Mouse (Mus musculus) gastrocnemius, postnatal 14 days (tissue): ENCODE data around the gene Agbl3. TPM values are rescaled to one million over a fixed set of nuclear protein-coding genes. Genes with fewer than 3 reads are reported as not detected.

Source experiments
- DNase-seq: peaks from one replicate; pipeline ENCODE4 v3.0.0; 2021; ENCODE audit warnings: mixed read lengths
- intact Hi-C: fragments of 180-260 bp; cut with DNase I; formaldehyde crosslinking; loops from one replicate; pipeline ENCODE4 v1.15.1; 2025; ENCODE audit warnings: low total_unique reads
- total RNA-seq, 2 experiments: library from RNA; stranded (reverse); gene quantifications; 2 replicates each; pipeline ENCODE4 v1.2.3; 2021

The Agbl3 gene
- total RNA-seq, 2 experiments from 2014 or later = 3.0 to 3.9 TPM

DNA sequence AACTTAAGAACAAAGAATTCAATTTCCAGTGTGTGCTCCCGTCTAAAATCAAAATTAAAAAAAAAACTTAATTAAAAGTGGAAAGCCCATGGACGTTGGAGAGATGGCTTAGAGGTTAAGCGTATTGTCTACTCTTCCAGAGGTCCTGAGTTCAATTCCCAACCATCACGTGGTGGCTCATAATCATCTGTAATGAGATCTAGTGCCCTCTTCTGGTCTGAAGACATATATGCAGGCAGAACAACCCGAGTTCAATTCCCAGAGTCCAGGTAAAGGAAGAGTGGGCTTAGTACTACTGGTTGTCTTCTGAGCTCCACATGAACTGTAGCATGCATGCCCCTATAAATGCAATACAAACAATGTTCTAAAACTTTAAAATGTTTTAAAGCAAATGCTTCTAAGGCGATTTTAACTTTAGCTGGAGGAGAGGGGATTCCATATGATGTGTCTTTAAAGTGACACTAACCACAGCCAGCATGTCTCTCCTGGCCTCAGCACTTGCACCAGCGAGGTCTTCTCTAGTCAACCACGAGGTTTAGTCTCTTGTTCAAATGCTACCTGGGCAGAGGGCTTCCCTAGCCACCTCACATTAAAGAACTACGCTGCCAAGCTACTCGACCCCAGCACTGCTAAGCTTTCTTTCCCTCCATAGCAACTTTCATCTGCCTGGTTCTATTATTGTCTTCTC lies 2.1 kb upstream of the Agbl3 start:
- no peak for DNase-seq
- intact Hi-C loops = loop anchor here (10.0 kb wide), 1 partner anchor 107 kb away; no protein-coding TSS in a partner anchor

DNA sequence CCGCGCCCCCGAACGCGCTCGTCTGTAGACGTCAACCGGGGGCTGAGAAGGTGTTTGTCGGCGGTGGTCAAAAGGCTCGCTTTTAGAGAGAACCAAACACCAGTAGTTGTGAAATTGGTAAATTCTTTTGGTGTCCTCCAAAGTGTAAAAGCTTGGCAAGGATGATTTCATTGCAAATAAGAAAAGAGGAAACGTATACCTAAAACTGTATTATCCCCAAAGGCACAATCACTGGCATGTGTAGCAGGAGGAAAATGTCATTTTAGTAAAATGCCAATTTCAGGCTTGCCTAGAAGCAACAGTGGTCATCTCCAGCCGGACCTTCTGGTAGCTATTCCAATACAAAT lies 684 bp downstream of the Agbl3 start:
- intact Hi-C loops = no loop called here
- DNase-seq = no peak

DNA sequence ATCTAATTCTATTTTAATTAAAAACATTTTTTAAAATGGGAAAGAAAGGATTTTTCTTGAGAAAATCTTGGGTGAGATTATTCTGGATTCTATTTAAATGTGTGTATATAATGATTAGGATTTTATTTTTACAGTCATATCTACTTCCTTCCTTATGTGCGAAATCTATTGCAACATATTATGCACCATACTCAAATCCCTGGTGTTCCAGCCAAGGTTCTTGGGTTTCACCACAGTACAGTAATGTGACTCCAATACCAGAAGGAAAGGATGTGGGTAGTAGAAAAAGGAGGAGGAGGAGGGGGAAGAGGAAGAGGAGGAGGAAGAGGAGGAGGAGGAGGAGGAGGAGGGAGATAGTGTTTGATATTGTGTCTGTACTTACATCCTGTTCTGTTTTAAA lies 2.3 kb downstream of the Agbl3 start:
- no peak for DNase-seq
- intact Hi-C loops = no loop called here

DNA sequence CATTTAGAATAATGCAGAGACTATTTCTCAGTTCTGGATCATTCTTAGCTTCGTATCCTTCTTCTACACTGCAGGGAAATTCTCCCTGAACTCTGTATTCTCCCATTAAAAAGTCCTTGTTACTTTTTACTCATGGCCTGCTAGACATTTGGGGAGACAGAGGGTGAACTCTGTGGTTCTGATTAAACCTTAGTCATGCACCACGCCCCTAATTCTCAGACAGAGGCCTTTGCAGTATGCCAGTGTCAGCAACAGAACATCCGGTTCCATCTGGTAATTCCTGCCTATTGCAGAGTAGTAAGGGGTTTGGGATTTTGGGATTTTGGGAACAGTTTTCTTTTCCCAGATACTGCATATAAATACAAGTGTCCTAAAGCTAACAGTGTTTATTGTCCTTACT lies 16.6 kb downstream of the Agbl3 start:
- no peak for DNase-seq
- intact Hi-C loops = no loop called here

GRCm38 (mm10) chr6:34797887-34798286 lies 17.7 kb downstream of the Agbl3 start:
- intact Hi-C loops = no loop called here
- no peak for DNase-seq

GRCm38 (mm10) chr6:34805582-34805981 lies 25.4 kb downstream of the Agbl3 start:
- intact Hi-C loops = no loop called here
- no peak for DNase-seq

- intact Hi-C loops = no loop called here
- DNase-seq = no peak
These were observed 30.4 kb downstream of the Agbl3 start for GRCm38 (mm10) chr6:34810651-34811050.

GRCm38 (mm10) chr6:34824406-34824805 lies 44.2 kb downstream of the Agbl3 start:
- intact Hi-C loops = no loop called here
- DNase-seq = no peak

DNA sequence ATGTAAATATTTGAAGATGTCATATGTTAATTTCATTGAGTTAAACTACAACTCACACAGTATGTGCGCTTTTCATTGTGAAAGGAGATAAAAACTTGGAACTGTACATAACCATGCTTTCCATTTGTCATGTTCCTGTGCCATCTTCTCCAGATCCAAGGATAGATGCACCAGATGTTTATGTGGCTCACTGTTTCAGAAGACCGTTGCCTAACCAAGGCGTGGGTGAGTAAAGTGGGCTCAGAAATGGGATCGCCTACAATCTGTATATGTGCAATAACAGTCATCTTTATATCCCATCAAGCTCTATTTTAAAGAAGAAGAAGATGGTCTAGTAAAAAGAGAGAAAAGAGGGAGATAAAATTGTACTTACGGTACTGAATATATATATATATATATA lies 52.1 kb downstream of the Agbl3 start:
- intact Hi-C loops = no loop called here
- no peak for DNase-seq

- DNase-seq = no peak
- intact Hi-C loops = no loop called here
These were observed 81.4 kb downstream of the Agbl3 start for GRCm38 (mm10) chr6:34861546-34862053.

- intact Hi-C loops = no loop called here
- DNase-seq = no peak
These were observed 82.1 kb downstream of the Agbl3 start for GRCm38 (mm10) chr6:34862381-34862780.

- no peak for DNase-seq
- intact Hi-C loops = no loop called here
These were observed 82.7 kb downstream of the Agbl3 start, which contains the start of gene Tmem140 for GRCm38 (mm10) chr6:34862791-34863403. Gene Tmem140 (plus strand): TSS chr6:34863146.

GRCm38 (mm10) chr6:34863786-34864514 lies 83.7 kb downstream of the Agbl3 start:
- no peak for DNase-seq
- intact Hi-C loops = no loop called here

GRCm38 (mm10) chr6:34865213-34865612 lies 85.0 kb downstream of the Agbl3 start:
- no peak for DNase-seq
- intact Hi-C loops = no loop called here

GRCm38 (mm10) chr6:34865711-34866593 lies 85.7 kb downstream of the Agbl3 start:
- no peak for DNase-seq
- intact Hi-C loops = no loop called here

DNA sequence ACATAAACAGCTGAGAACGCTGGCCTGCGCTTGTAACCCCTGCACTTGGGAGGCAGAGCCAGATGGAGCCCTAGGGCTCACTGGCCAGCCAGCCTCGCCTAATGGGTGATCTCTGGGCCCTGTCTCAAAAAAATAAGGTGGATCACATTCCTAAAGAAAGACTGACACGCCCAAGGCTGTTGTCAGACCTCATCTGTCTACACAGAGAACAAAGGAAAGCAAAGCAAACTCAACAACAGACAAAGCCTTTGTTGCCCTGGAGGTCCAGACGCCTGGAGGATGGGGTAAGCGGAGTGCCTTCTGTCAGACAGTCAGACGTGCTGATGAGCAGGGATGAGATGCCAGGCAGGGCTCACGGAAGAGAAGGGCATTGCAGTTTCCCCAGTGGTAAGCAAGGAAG lies 86.6 kb downstream of the Agbl3 start:
- DNase-seq = no peak
- intact Hi-C loops = no loop called here

DNA sequence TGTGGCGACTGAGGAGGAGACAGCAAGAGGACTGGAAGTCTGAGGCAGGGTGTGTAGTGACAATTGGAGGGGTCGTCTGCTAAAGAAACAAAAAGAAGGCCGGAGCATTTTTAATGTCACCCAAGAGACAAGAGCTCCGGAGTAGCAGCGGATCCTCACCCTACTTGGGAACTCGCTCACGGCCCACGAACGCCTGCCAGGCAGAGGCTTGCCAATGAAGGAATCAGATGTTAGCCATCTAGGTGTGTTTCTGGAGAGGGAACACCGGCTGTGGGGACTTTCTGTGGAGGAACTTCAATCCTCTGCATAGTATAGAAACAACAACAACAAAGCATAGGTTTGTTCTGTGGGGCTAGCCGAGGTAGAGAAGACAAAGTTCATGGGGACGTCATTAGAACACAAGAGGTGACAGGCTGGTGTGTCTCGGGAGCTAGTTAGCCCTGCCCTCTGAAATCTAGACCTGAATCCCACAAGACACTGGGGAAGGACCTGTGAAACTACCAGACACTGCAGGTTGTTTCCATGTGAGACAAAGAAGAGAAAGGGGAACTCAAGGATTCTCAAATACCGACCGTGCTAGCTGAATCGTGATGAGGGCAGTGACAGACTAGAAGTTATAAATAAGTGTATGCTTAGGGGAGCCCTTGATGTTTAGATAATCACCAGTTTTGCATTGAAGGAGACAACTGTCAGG lies 87.2 kb downstream of the Agbl3 start:
- DNase-seq = no peak
- intact Hi-C loops = no loop called here

GRCm38 (mm10) chr6:34867995-34868350 lies 87.7 kb downstream of the Agbl3 start:
- no peak for DNase-seq
- intact Hi-C loops = no loop called here

GRCm38 (mm10) chr6:34868507-34869217 lies 88.4 kb downstream of the Agbl3 start:
- intact Hi-C loops = no loop called here
- no peak for DNase-seq
